In genomic region chr8:123741232-123741631, GRCm38 (mm10) we compare ENCODE assay signal across 28 mouse cellular contexts.
DNase-seq lines count a peak whose midpoint lies in the region; ATAC-seq and TF ChIP-seq lines count a peak whose summit lies in the region.
"Had no signal": no experiment of that assay in that cellular context is flagged by ENCODE, and none has a peak within 500 bp of the region (broad histone marks: within the 10 kb centered on the region; RNA-seq: fewer than 3 reads in every experiment).

No protein-coding gene starts in this region.

- no peaks in the 10 kb centered on the region for H3K9me3 ChIP-seq in heart, embryonic 10.5 days
- H3K9me3 ChIP-seq in midbrain, embryonic 10.5 days (replicated peaks), result no peaks in the 10 kb centered on the region
- no peaks in the 10 kb centered on the region for H3K9me3 ChIP-seq in midbrain, postnatal 0 days (ENCODE audit: low read length)
- H3K9me3 ChIP-seq in midbrain, embryonic 13.5 days, result no peaks in the 10 kb centered on the region
- H3K9me3 ChIP-seq: embryonic facial prominence, embryonic 13.5 days; intestine, embryonic 15.5 days; limb, embryonic 10.5 days; limb, embryonic 15.5 days; liver, embryonic 13.5 days; neural tube, embryonic 12.5 days had no signal

- H3K4me1 ChIP-seq in heart, embryonic 10.5 days, result peaks cover 41% of the 10 kb centered on the region
- H3K4me1 ChIP-seq in midbrain, embryonic 10.5 days, result peaks cover 15% of the 10 kb centered on the region
- no peaks in the 10 kb centered on the region for H3K4me1 ChIP-seq in midbrain, postnatal 0 days (ENCODE audit: insufficient read depth, low read length)
- peaks cover 17% of the 10 kb centered on the region for H3K4me1 ChIP-seq in midbrain, embryonic 13.5 days (replicated peaks)
- H3K4me1 ChIP-seq: neural tube, embryonic 12.5 days had no signal

- H3K9ac ChIP-seq in midbrain, postnatal 0 days (replicated peaks; ENCODE audit: low read length, poor library complexity, severe bottlenecking), result no peak overlapping the region
- H3K9ac ChIP-seq in midbrain, embryonic 13.5 days (replicated peaks), result 0 out of 2 replicates have a peak overlapping the region, but pooled peaks have one; percentile 14
- H3K9ac ChIP-seq: embryonic facial prominence, embryonic 13.5 days; intestine, embryonic 15.5 days; limb, embryonic 15.5 days; liver, embryonic 13.5 days; neural tube, embryonic 12.5 days had no signal

- no peak for TF ChIP-seq CTCF in midbrain, postnatal 0 days (IDR thresholded peaks at IDR 0.05)

- no peak overlapping the region for H3K4me2 ChIP-seq in midbrain, postnatal 0 days (ENCODE audit: low read depth, low read length, poor library complexity, severe bottlenecking)
- H3K4me2 ChIP-seq in midbrain, embryonic 13.5 days (replicated peaks), result no peak overlapping the region
- H3K4me2 ChIP-seq: embryonic facial prominence, embryonic 13.5 days; intestine, embryonic 15.5 days; limb, embryonic 15.5 days; liver, embryonic 13.5 days; neural tube, embryonic 12.5 days had no signal

- no peaks in the 10 kb centered on the region for H3K27me3 ChIP-seq in heart, embryonic 10.5 days (ENCODE audit: insufficient read depth, poor library complexity, severe bottlenecking)
- H3K27me3 ChIP-seq in midbrain, embryonic 10.5 days (ENCODE audit: low read depth, poor library complexity, severe bottlenecking), result no peaks in the 10 kb centered on the region
- no peaks in the 10 kb centered on the region for H3K27me3 ChIP-seq in midbrain, postnatal 0 days (ENCODE audit: insufficient read depth, low read length)
- H3K27me3 ChIP-seq in midbrain, embryonic 13.5 days, result no peaks in the 10 kb centered on the region
- H3K27me3 ChIP-seq: embryonic facial prominence, embryonic 13.5 days; intestine, embryonic 15.5 days; limb, embryonic 15.5 days; neural tube, embryonic 12.5 days had no signal

- peak overlapping the region; percentile 56 for H3K27ac ChIP-seq in heart, embryonic 10.5 days
- H3K27ac ChIP-seq in midbrain, embryonic 10.5 days (replicated peaks), result peak overlapping the region; percentile 9; the same call in 1 of the 2 replicates
- H3K27ac ChIP-seq in midbrain, postnatal 0 days (ENCODE audit: low read depth, low read length), result no peak overlapping the region
- peak overlapping the region; percentile 51 for H3K27ac ChIP-seq in midbrain, embryonic 13.5 days
- H3K27ac ChIP-seq: embryonic facial prominence, embryonic 13.5 days; intestine, embryonic 15.5 days; kidney, postnatal 0 days; limb, embryonic 10.5 days; limb, embryonic 15.5 days; liver, embryonic 13.5 days; macrophage; neural tube, embryonic 12.5 days had no signal

- intact Hi-C loops in heart, postnatal 10 days (cut with DNase I), result no loop called here

- WGBS in heart, embryonic 10.5 days, result 80% methylated on average over 9 of the region's 9 CpGs
- 71% methylated on average over 9 of the region's 9 CpGs for WGBS in midbrain, embryonic 10.5 days
- WGBS in midbrain, postnatal 0 days, result 38% methylated on average over 9 of the region's 9 CpGs
- WGBS in midbrain, embryonic 13.5 days, result 43% methylated on average over 9 of the region's 9 CpGs

- ATAC-seq in midbrain, postnatal 0 days (ENCODE audit: low FRiP score), result no peak
- peak; percentile 76 for ATAC-seq in midbrain, embryonic 13.5 days
- ATAC-seq: hindbrain, embryonic 16.5 days; intestine, embryonic 15.5 days; lung, postnatal 0 days had no signal

- DNase-seq in heart, embryonic 10.5 days (ENCODE audit: low spot score), result no peak
- no peak for DNase-seq in heart, postnatal 10 days
- no peak for DNase-seq in midbrain, embryonic 10.5 days (ENCODE audit: low spot score)
- DNase-seq in midbrain, postnatal 0 days (ENCODE audit: low spot score), result no peak
- peak; percentile 37 for DNase-seq in retina, embryonic 14.5 days (ENCODE audit: low spot score)
- DNase-seq in lung, postnatal 25 days (ENCODE audit: low spot score), result no peak
- DNase-seq: adrenal gland, postnatal 25 days; B cell, adult 2 months; cerebellum, adult 18-20 months; cerebellum, postnatal 10 days; gastrocnemius, postnatal 10 days; kidney, adult 2 months; kidney, postnatal 4 days; liver, embryonic 13.5 days; lung, adult 18-20 months; right cerebral cortex, postnatal 25 days; thymus, adult 2 months; thymus, postnatal 4 days had no signal

- H3K36me3 ChIP-seq in heart, embryonic 10.5 days, result no peaks in the 10 kb centered on the region
- H3K36me3 ChIP-seq in midbrain, embryonic 10.5 days, result no peaks in the 10 kb centered on the region
- no peaks in the 10 kb centered on the region for H3K36me3 ChIP-seq in midbrain, postnatal 0 days (ENCODE audit: insufficient read depth, low read length)
- H3K36me3 ChIP-seq in midbrain, embryonic 13.5 days, result no peaks in the 10 kb centered on the region
- H3K36me3 ChIP-seq: embryonic facial prominence, embryonic 13.5 days; intestine, embryonic 15.5 days; limb, embryonic 10.5 days; limb, embryonic 15.5 days; liver, embryonic 13.5 days; neural tube, embryonic 12.5 days had no signal

- no peak overlapping the region for H3K4me3 ChIP-seq in heart, embryonic 10.5 days
- H3K4me3 ChIP-seq in midbrain, embryonic 10.5 days, result no peak overlapping the region
- no peak overlapping the region for H3K4me3 ChIP-seq in midbrain, postnatal 0 days (ENCODE audit: low read depth, low read length)
- no peak overlapping the region for H3K4me3 ChIP-seq in midbrain, embryonic 13.5 days (replicated peaks)
- H3K4me3 ChIP-seq: embryonic facial prominence, embryonic 13.5 days; intestine, embryonic 15.5 days; limb, embryonic 10.5 days; limb, embryonic 15.5 days; liver, embryonic 13.5 days; neural tube, embryonic 12.5 days had no signal
